Mouse (Mus musculus) CH12.LX (cell line): ENCODE results near the gene Ptpn6. TPM values are rescaled to one million over a fixed set of nuclear protein-coding genes. Genes with fewer than 3 reads are reported as not detected.

Experiments
- DNase-seq: peaks from one replicate; pipeline ENCODE4 v3.0.0-alpha.2; 2013; ENCODE audit errors: extremely low read depth
- H3K27ac ChIP-seq: 2 replicates; pipeline ENCODE4 v1.5.1; 2012; ENCODE audit warnings: low read depth, mild to moderate bottlenecking, control low read depth, moderate library complexity; ENCODE audit not compliant: insufficient read depth
- H3K27me3 ChIP-seq: replicated peaks from 2 replicates; pipeline ENCODE3; 2012; ENCODE audit warnings: inconsistent platforms
- H3K36me3 ChIP-seq, 2 experiments: replicated peaks in 1 of 2; 2 replicates each; pipeline versions ENCODE3 to v1.6.1; 2012; ENCODE audit warnings: inconsistent platforms in 1 of 2, low read length in 1 of 2, mild to moderate bottlenecking in 1 of 2, mixed read lengths in 1 of 2, moderate library complexity in 1 of 2; ENCODE audit not compliant: control insufficient read depth in 1 of 2, insufficient read depth in 1 of 2
- H3K4me1 ChIP-seq, 2 experiments: 2 replicates each; pipeline ENCODE4 v1.6.1; 2012; ENCODE audit warnings: inconsistent platforms in 1 of 2, moderate library complexity in 1 of 2; ENCODE audit not compliant: insufficient read depth in 2 of 2, control insufficient read depth in 1 of 2
- H3K4me2 ChIP-seq: 2 replicates; pipeline ENCODE4 v1.6.1; 2012; ENCODE audit warnings: low read depth, mild to moderate bottlenecking, control low read depth; ENCODE audit not compliant: poor library complexity, insufficient read depth, severe bottlenecking
- H3K4me3 ChIP-seq, 3 experiments: fragments of 150-350 bp in 1 of 3; sonication (generic) in 1 of 3; replicated peaks in 1 of 3; 2 replicates each; pipeline versions ENCODE3 to v1.5.1; 2011 to 2012; ENCODE audit warnings: low read depth in 2 of 3, low read length in 2 of 3, mild to moderate bottlenecking in 2 of 3, moderate library complexity in 2 of 3, control low read depth in 1 of 3, improper control_type of control experiment in 1 of 3, inconsistent platforms in 1 of 3, mixed read lengths in 1 of 3; ENCODE audit not compliant: poor library complexity in 1 of 3
- H3K79me2 ChIP-seq: replicated peaks from 2 replicates; pipeline ENCODE4 v1.6.1; 2012; ENCODE audit warnings: mild to moderate bottlenecking, moderate library complexity; ENCODE audit not compliant: control insufficient read depth, poor library complexity, insufficient read depth, severe bottlenecking; ENCODE audit errors: extremely low read depth
- H3K9ac ChIP-seq: 2 replicates; pipeline ENCODE4 v1.6.1; 2012; ENCODE audit warnings: low read depth, mild to moderate bottlenecking, control low read depth, moderate library complexity; ENCODE audit not compliant: insufficient read depth
- H3K9me3 ChIP-seq: replicated peaks from 2 replicates; pipeline ENCODE3; 2012; ENCODE audit warnings: low read length, inconsistent platforms, mixed read lengths
- BHLHE40 ChIP-seq: IDR thresholded peaks from 2 replicates; pipeline ENCODE4 v1.6.1; 2011; ENCODE audit warnings: mild to moderate bottlenecking, low read depth, low read length, improper control_type of control experiment
- CHD1 ChIP-seq: IDR thresholded peaks from 2 replicates; pipeline ENCODE4 v1.6.1; 2012; ENCODE audit warnings: low read depth, low read length, improper control_type of control experiment, inconsistent platforms
- ELF1 ChIP-seq: IDR thresholded peaks from 2 replicates; pipeline ENCODE4 v1.6.1; 2014; ENCODE audit warnings: low read depth, mild to moderate bottlenecking, inconsistent platforms, low read length, improper control_type of control experiment
- EP300 ChIP-seq: IDR thresholded peaks from 2 replicates; pipeline ENCODE4 v1.6.1; 2011; ENCODE audit warnings: low read length, improper control_type of control experiment
- ETS1 ChIP-seq: conservative IDR thresholded peaks from 2 replicates; pipeline ENCODE4 v1.6.1; 2012; ENCODE audit warnings: low read depth, mild to moderate bottlenecking, inconsistent platforms, low read length, improper control_type of control experiment, moderate library complexity
- GABPA ChIP-seq: IDR thresholded peaks from 2 replicates; pipeline ENCODE4 v1.6.1; 2012; ENCODE audit warnings: low read depth, low read length, improper control_type of control experiment, inconsistent platforms; ENCODE audit not compliant: insufficient replicate concordance
- HCFC1 ChIP-seq: IDR thresholded peaks from 2 replicates; pipeline ENCODE4 v1.6.1; 2012; ENCODE audit warnings: low read depth, mild to moderate bottlenecking, inconsistent platforms, low read length, improper control_type of control experiment
- IRF4 ChIP-seq: IDR thresholded peaks from 2 replicates; pipeline ENCODE4 v1.6.1; 2014; ENCODE audit warnings: low read depth, mild to moderate bottlenecking, inconsistent platforms, low read length, improper control_type of control experiment
- JUND ChIP-seq: conservative IDR thresholded peaks from 2 replicates; pipeline ENCODE4 v1.6.1; 2011; ENCODE audit warnings: low read depth, low read length, improper control_type of control experiment
- MAX ChIP-seq: IDR thresholded peaks from 2 replicates; pipeline ENCODE4 v1.6.1; 2011; ENCODE audit warnings: low read length, improper control_type of control experiment
- MAZ ChIP-seq: IDR thresholded peaks from 2 replicates; pipeline ENCODE4 v1.6.1; 2012; ENCODE audit warnings: low read depth, mild to moderate bottlenecking, inconsistent platforms, low read length, improper control_type of control experiment, moderate library complexity
- MEF2A ChIP-seq: IDR thresholded peaks from 2 replicates; pipeline ENCODE4 v1.6.1; 2014; ENCODE audit warnings: low read depth, mild to moderate bottlenecking, inconsistent platforms, low read length, improper control_type of control experiment, borderline replicate concordance
- MXI1 ChIP-seq: IDR thresholded peaks from 2 replicates; pipeline ENCODE4 v1.6.1; 2011; ENCODE audit warnings: mild to moderate bottlenecking, low read depth, low read length, improper control_type of control experiment
- MYC ChIP-seq: IDR thresholded peaks from 2 replicates; pipeline ENCODE4 v1.6.1; 2011; ENCODE audit warnings: low read depth, mild to moderate bottlenecking, improper control_type of control experiment, low read length
- NELFE ChIP-seq: IDR thresholded peaks from 2 replicates; pipeline ENCODE4 v1.6.1; 2011; ENCODE audit warnings: low read depth, low read length, improper control_type of control experiment
- PAX5 ChIP-seq: IDR thresholded peaks from 2 replicates; pipeline ENCODE4 v1.6.1; 2012; ENCODE audit warnings: low read length, inconsistent platforms, mixed read lengths
- POLR2A ChIP-seq: IDR thresholded peaks from 2 replicates; pipeline ENCODE4 v1.6.1; 2011; ENCODE audit warnings: low read depth, mild to moderate bottlenecking, improper control_type of control experiment, low read length
- POLR2AphosphoS2 ChIP-seq: IDR thresholded peaks from 2 replicates; pipeline ENCODE4 v1.6.1; 2011; ENCODE audit warnings: low read depth, low read length, improper control_type of control experiment
- RAD21 ChIP-seq: IDR thresholded peaks from 2 replicates; pipeline ENCODE4 v1.6.1; 2011; ENCODE audit warnings: low read depth, mild to moderate bottlenecking, low read length, improper control_type of control experiment, moderate library complexity
- RCOR1 ChIP-seq: conservative IDR thresholded peaks from 2 replicates; pipeline ENCODE4 v1.6.1; 2012; ENCODE audit warnings: low read depth, mild to moderate bottlenecking, inconsistent platforms, low read length, improper control_type of control experiment
- SIN3A ChIP-seq: IDR thresholded peaks from 2 replicates; pipeline ENCODE4 v1.6.1; 2012; ENCODE audit warnings: low read length, improper control_type of control experiment, inconsistent platforms
- SMC3 ChIP-seq: IDR thresholded peaks from 2 replicates; pipeline ENCODE4 v1.6.1; 2011; ENCODE audit warnings: low read depth, low read length, improper control_type of control experiment
- TBP ChIP-seq: conservative IDR thresholded peaks from 2 replicates; pipeline ENCODE4 v1.6.1; 2011; ENCODE audit warnings: low read depth, low read length, improper control_type of control experiment
- TCF12 ChIP-seq: IDR thresholded peaks from 2 replicates; pipeline ENCODE4 v1.6.1; 2014; ENCODE audit warnings: low read depth, mild to moderate bottlenecking, inconsistent platforms, low read length, improper control_type of control experiment
- USF1 ChIP-seq: IDR thresholded peaks from 2 replicates; pipeline ENCODE4 v1.6.1; 2014; ENCODE audit warnings: low read depth, mild to moderate bottlenecking, inconsistent platforms, low read length, improper control_type of control experiment
- ZC3H11A ChIP-seq: IDR thresholded peaks from 2 replicates; pipeline ENCODE4 v1.6.1; 2012; ENCODE audit warnings: low read depth, mild to moderate bottlenecking, inconsistent platforms, low read length, improper control_type of control experiment
- ZKSCAN1 ChIP-seq: IDR thresholded peaks from 2 replicates; pipeline ENCODE4 v1.6.1; 2012; ENCODE audit warnings: low read depth, inconsistent platforms, low read length, improper control_type of control experiment, borderline replicate concordance
- ZMIZ1 ChIP-seq: IDR thresholded peaks from 2 replicates; pipeline ENCODE4 v1.6.1; 2012; ENCODE audit warnings: low read depth, mild to moderate bottlenecking, inconsistent platforms, low read length, improper control_type of control experiment
- dilution Hi-C: fragments of 300-500 bp; cut with MboI; formaldehyde crosslinking; loops from 2 replicates; pipeline ENCODE4 v1.14.3; 2020; ENCODE audit warnings: low sequenced_read_pairs; ENCODE audit not compliant: extremely low pct_unique_long_range_greater_than_20kb, extremely low pct_ligation_motif_present
- in situ Hi-C: fragments of 300-500 bp; cut with MboI; formaldehyde crosslinking; loops from 3 replicates; pipeline ENCODE4 v1.14.3; 2019; ENCODE audit warnings: low sequenced_read_pairs, low pct_ligation_motif_present, low pct_unique_long_range_greater_than_20kb, mixed read lengths
- polyA plus RNA-seq: library from polyadenylated mRNA; unstranded; fragments of >175 nt; gene quantifications from 2 replicates; pipeline ENCODE4 v1.2.1, GENCODE M21; 2012; ENCODE audit warnings: low read depth; ENCODE audit not compliant: insufficient read length
- total RNA-seq, 2 experiments: library from RNA; depleted of rRNA; stranded (reverse); fragments of 300-350 nt in 1 of 2; fragments of >200 nt in 1 of 2; gene quantifications; 2 replicates each; pipeline ENCODE4 v1.2.3; 2012 to 2014

Gene Ptpn6
- total and polyA plus RNA-seq, 3 experiments = 247 to 585 (median 300) TPM

- Histone ChIP-seq H3K27ac (no peak overlapping the region), H3K4me1 (peaks cover 7 to 22% of the 10 kb centered on the region in 2 experiments; a peak in 3 of 4 replicates), H3K4me2 (no peak overlapping the region; the same call in 1 of the 2 replicates), H3K27me3 (no peaks in the 10 kb centered on the region), H3K79me2 (no peaks in the 10 kb centered on the region), H3K4me3 (peak overlapping the region in 2 of 3 experiments; percentile 42 to 50), H3K9me3 (no peaks in the 10 kb centered on the region), H3K9ac (peak overlapping the region; percentile 53), H3K36me3 (peaks cover 0 to 9% of the 10 kb centered on the region in 2 experiments)
- DNase-seq = peak; percentile 76
- in situ Hi-C loops (no loop called here), dilution Hi-C loops (no loop called here)
- TF ChIP-seq POLR2A = peak; percentile 75
- no peak for TF ChIP-seq SIN3A
- TF ChIP-seq ZMIZ1 = 0 out of 2 replicates have a peak, but pooled peaks have one; percentile 31
- TF ChIP-seq ELF1 = peak; percentile 39; the same call in 1 of the 2 replicates
- TF ChIP-seq BHLHE40 = peak; percentile 41
- TF ChIP-seq JUND = no peak
- peak; percentile 19; the same call in 1 of the 2 replicates for TF ChIP-seq MEF2A
- peak; percentile 85 for TF ChIP-seq TBP
- peak; percentile 55; the same call in 1 of the 2 replicates for TF ChIP-seq MXI1
- 0 out of 2 replicates have a peak, but pooled peaks have one; percentile 42 for TF ChIP-seq NELFE
- TF ChIP-seq, all 38 proteins: peak for 8
Measured at GRCm38 (mm10) chr6:124786756-124787420, 48.4 kb upstream of the Ptpn6 start.

- peak overlapping the region; percentile 46 for H3K4me2 ChIP-seq
- dilution Hi-C loops = no loop called here
- H3K79me2 ChIP-seq = no peaks in the 10 kb centered on the region
- H3K4me1 ChIP-seq = peaks cover 9 to 16% of the 10 kb centered on the region in 2 experiments; a peak in 3 of 4 replicates
- no peaks in the 10 kb centered on the region for H3K9me3 ChIP-seq
- DNase-seq = peak; percentile 76
- TF ChIP-seq ELF1 (peak; percentile 78), EP300 (peak; percentile 43; the same call in 1 of the 2 replicates), BHLHE40 (peak; percentile 54), ZKSCAN1 (no peak), USF1 (no peak), IRF4 (peak; percentile 52; the same call in 1 of the 2 replicates), PAX5 (no peak), MXI1 (peak; percentile 54; the same call in 1 of the 2 replicates), MAX (0 out of 2 replicates have a peak, but pooled peaks have one; percentile 39), ETS1 (no peak; the same call in 1 of the 2 replicates), TBP (peak; percentile 69), ZC3H11A (no peak), HCFC1 (peak; percentile 58), CHD1 (peak; percentile 41; the same call in 1 of the 2 replicates), RCOR1 (peak; percentile 53; the same call in 1 of the 2 replicates), MYC (0 out of 2 replicates have a peak, but pooled peaks have one; percentile 28), TCF12 (peak; percentile 79), ZMIZ1 (0 out of 2 replicates have a peak, but pooled peaks have one; percentile 48), SIN3A (peak; percentile 58; the same call in 1 of the 2 replicates), SMC3 (no peak), RAD21 (no peak), POLR2A (peak; percentile 72), NELFE (peak; percentile 78), POLR2AphosphoS2 (no peak; the same call in 1 of the 2 replicates), MAZ (peak; percentile 81), GABPA (no peak)
- H3K27ac ChIP-seq = no peak overlapping the region
- H3K36me3 ChIP-seq = no peaks in the 10 kb centered on the region
- peak overlapping the region; percentile 31 to 53 (median 52) for H3K4me3 ChIP-seq
- peak overlapping the region; percentile 32; the same call in 1 of the 2 replicates for H3K9ac ChIP-seq
- in situ Hi-C loops = no loop called here
- H3K27me3 ChIP-seq = peaks cover 9% of the 10 kb centered on the region
Measured at GRCm38 (mm10) chr6:124782436-124782835, 43.9 kb upstream of the Ptpn6 start.
